Mouse (Mus musculus) ES-Bruce4 (cell line): ENCODE data around the gene Grik4.

Experiments used
- CTCF ChIP-seq: IDR thresholded peaks from one replicate; pipeline ENCODE4 v1.8.1; 2011; ENCODE audit warnings: low read depth, low read length
- POLR2A ChIP-seq: IDR thresholded peaks from one replicate; pipeline ENCODE4 v1.8.1; 2011; ENCODE audit warnings: low read length; ENCODE audit not compliant: insufficient read depth

- TF ChIP-seq CTCF = no peak
- TF ChIP-seq POLR2A = no peak
Observed at GRCm38 (mm10) chr9:42786286-42786685, 158.0 kb downstream of the Grik4 start.
